In the genomic region with DNA sequence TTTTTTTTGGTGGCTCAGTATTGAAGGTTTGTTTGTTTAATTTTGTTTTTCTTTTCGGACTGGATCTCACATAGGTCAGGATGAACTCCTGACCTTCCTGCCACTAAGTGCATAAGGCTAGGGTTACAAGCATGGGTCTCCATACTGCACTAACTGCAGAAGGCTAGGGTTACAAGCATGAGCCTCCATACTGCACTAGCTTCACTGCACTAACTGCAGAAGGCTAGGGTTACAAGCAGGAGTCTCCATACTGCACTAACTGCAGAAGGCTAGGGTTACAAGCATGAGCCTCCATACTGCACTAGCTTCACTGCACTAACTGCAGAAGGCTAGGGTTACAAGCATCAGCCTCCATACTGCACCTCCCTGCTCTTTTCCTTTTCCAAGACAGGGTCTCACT, we compare ENCODE assay signal across 17 mouse cellular contexts. TPM values are rescaled to one million over a fixed set of nuclear protein-coding genes. Genes with fewer than 3 reads are reported as not detected.
DNase-seq lines count a peak whose midpoint lies in the region; ATAC-seq lines count a peak whose summit lies in the region.
"Not testable (repeated sequence)": the region's sequence is repeated elsewhere in the genome, so short reads cannot be mapped to it uniquely, and the experiment has no call there.
"Had no signal": no experiment of that assay in that cellular context is flagged by ENCODE, and none has a peak within 500 bp of the region (broad histone marks: within the 10 kb centered on the region; RNA-seq: fewer than 3 reads in every experiment).

No protein-coding gene starts in this region.

- H3K4me1 ChIP-seq in embryonic facial prominence, embryonic 10.5 days: peaks cover 50% of the 10 kb centered on the region
- H3K4me1 ChIP-seq in embryonic facial prominence, embryonic 12.5 days: not testable (repeated sequence)
- peaks cover 17% of the 10 kb centered on the region for H3K4me1 ChIP-seq in kidney, embryonic 14.5 days (ENCODE audit: control insufficient read depth, insufficient read depth, low read length)
- peaks cover 39% of the 10 kb centered on the region for H3K4me1 ChIP-seq in kidney, embryonic 16.5 days (ENCODE audit: insufficient read depth, low read length)
- peaks cover 22% of the 10 kb centered on the region for H3K4me1 ChIP-seq in limb, embryonic 10.5 days
- peaks cover 20% of the 10 kb centered on the region; the same call in 1 of the 2 replicates for H3K4me1 ChIP-seq in limb, embryonic 13.5 days

- not testable (repeated sequence) for H3K27me3 ChIP-seq in embryonic facial prominence, embryonic 10.5 days (replicated peaks; ENCODE audit: low read depth, poor library complexity, severe bottlenecking); embryonic facial prominence, embryonic 12.5 days; kidney, embryonic 14.5 days (ENCODE audit: control insufficient read depth, insufficient read depth, low read length); kidney, embryonic 16.5 days (ENCODE audit: insufficient read depth, low read length); limb, embryonic 10.5 days (ENCODE audit: low read depth, poor library complexity, severe bottlenecking); limb, embryonic 13.5 days

- H3K9me3 ChIP-seq in embryonic facial prominence, embryonic 10.5 days; embryonic facial prominence, embryonic 12.5 days; kidney, embryonic 14.5 days (ENCODE audit: control insufficient read depth, low read length); kidney, embryonic 16.5 days (ENCODE audit: low read length); limb, embryonic 10.5 days (replicated peaks); limb, embryonic 13.5 days: not testable (repeated sequence)

- not testable (repeated sequence) for H3K36me3 ChIP-seq in embryonic facial prominence, embryonic 10.5 days (replicated peaks); embryonic facial prominence, embryonic 12.5 days; kidney, embryonic 14.5 days (ENCODE audit: control insufficient read depth, insufficient read depth, low read length); kidney, embryonic 16.5 days (ENCODE audit: insufficient read depth, low read length); limb, embryonic 10.5 days; limb, embryonic 13.5 days

- DNase-seq in embryo, embryonic 10 days (ENCODE audit: low spot score): peak; percentile 25
- not testable (repeated sequence) for DNase-seq in embryonic facial prominence, embryonic 10.5 days (ENCODE audit: low spot score); limb, embryonic 10.5 days (ENCODE audit: low spot score)

- H3K4me2 ChIP-seq in embryonic facial prominence, embryonic 12.5 days (replicated peaks); kidney, embryonic 14.5 days (replicated peaks; ENCODE audit: low read depth, low read length); kidney, embryonic 16.5 days (replicated peaks; ENCODE audit: low read depth, low read length); limb, embryonic 13.5 days (replicated peaks): not testable (repeated sequence)

- peak overlapping the region; percentile 72 for H3K27ac ChIP-seq in embryonic facial prominence, embryonic 10.5 days (replicated peaks)
- H3K27ac ChIP-seq in embryonic facial prominence, embryonic 12.5 days; kidney, embryonic 14.5 days (ENCODE audit: low read depth, low read length); kidney, embryonic 16.5 days (ENCODE audit: low read length); limb, embryonic 13.5 days: not testable (repeated sequence)
- 0 out of 2 replicates have a peak overlapping the region, but pooled peaks have one; percentile 67 for H3K27ac ChIP-seq in limb, embryonic 10.5 days

- WGBS in embryonic facial prominence, embryonic 10.5 days: 24% methylated on average over 1 of the region's 1 CpGs
- whole genome bisulfite sequencing in embryonic facial prominence, embryonic 12.5 days: 16% methylated on average over 1 of the region's 1 CpGs
- WGBS in kidney, embryonic 14.5 days: 7% methylated on average over 1 of the region's 1 CpGs
- 10% methylated on average over 1 of the region's 1 CpGs for WGBS in kidney, embryonic 16.5 days
- WGBS in limb, embryonic 10.5 days: 17% methylated on average over 1 of the region's 1 CpGs
- 15% methylated on average over 1 of the region's 1 CpGs for WGBS in limb, embryonic 13.5 days

- not testable (repeated sequence) for H3K9ac ChIP-seq in embryonic facial prominence, embryonic 12.5 days; kidney, embryonic 14.5 days (ENCODE audit: low read depth, low read length); kidney, embryonic 16.5 days (replicated peaks; ENCODE audit: low read length); limb, embryonic 13.5 days

- H3K4me3 ChIP-seq in embryonic facial prominence, embryonic 10.5 days; embryonic facial prominence, embryonic 12.5 days; kidney, embryonic 14.5 days (ENCODE audit: low read length); kidney, embryonic 16.5 days (ENCODE audit: low read length); limb, embryonic 10.5 days; limb, embryonic 13.5 days: not testable (repeated sequence)

- peak; percentile 37; the same call in 1 of the 2 replicates for ATAC-seq in embryonic facial prominence, embryonic 12.5 days (ENCODE audit: insufficient number of reproducible peaks, insufficient read depth, low FRiP score, low TSS enrichment)
- ATAC-seq in kidney, embryonic 14.5 days (ENCODE audit: low FRiP score, low TSS enrichment): peak; percentile 52; the same call in 1 of the 2 replicates
- ATAC-seq in kidney, embryonic 16.5 days (ENCODE audit: low FRiP score, low TSS enrichment): peak; percentile 50
- peak; percentile 48; the same call in 1 of the 2 replicates for ATAC-seq in limb, embryonic 13.5 days (ENCODE audit: low FRiP score, low read depth)

RNA-seq across cellular contexts. Expression of a gene that starts 14.8 kb away (rescaled TPM):
- polyA plus RNA-seq in embryonic facial prominence, embryonic 10.5 days (2016; fragmentation: Nextera tagmentation; extraction: Ambion mirVana): 31.5 and 31.8 TPM in 2 replicates
- polyA plus RNA-seq in embryonic facial prominence, embryonic 12.5 days (2016; fragmentation: Nextera tagmentation; extraction: Ambion mirVana): 36.6 and 47.2 TPM in 2 replicates
- polyA plus RNA-seq in kidney, embryonic 14.5 days (2014; fragmentation: Nextera tagmentation; extraction: Ambion mirVana): 40.7 and 43.4 TPM in 2 replicates
- polyA plus RNA-seq in kidney, embryonic 16.5 days (2015; fragmentation: Nextera tagmentation; extraction: Ambion mirVana): 46.3 and 57.9 TPM in 2 replicates
- polyA plus RNA-seq in limb, embryonic 10.5 days (2016; fragmentation: Nextera tagmentation; extraction: Ambion mirVana): 24.7 and 32.9 TPM in 2 replicates
- polyA plus RNA-seq in limb, embryonic 13.5 days (2015; fragmentation: Nextera tagmentation; extraction: Ambion mirVana): 51.2 and 53.9 TPM in 2 replicates

RNA-seq across cellular contexts. Expression of a gene that starts 23.2 kb away (rescaled TPM):
- 2.6 and 2.8 TPM in 2 replicates for polyA plus RNA-seq in embryonic facial prominence, embryonic 10.5 days (2016; fragmentation: Nextera tagmentation; extraction: Ambion mirVana)
- 2.1 and 2.3 TPM in 2 replicates for polyA plus RNA-seq in embryonic facial prominence, embryonic 12.5 days (2016; fragmentation: Nextera tagmentation; extraction: Ambion mirVana)
- 2.2 and 2.4 TPM in 2 replicates for polyA plus RNA-seq in kidney, embryonic 14.5 days (2014; fragmentation: Nextera tagmentation; extraction: Ambion mirVana)
- 2.8 and 3.8 TPM in 2 replicates for polyA plus RNA-seq in kidney, embryonic 16.5 days (2015; fragmentation: Nextera tagmentation; extraction: Ambion mirVana)
- polyA plus RNA-seq in limb, embryonic 10.5 days (2016; fragmentation: Nextera tagmentation; extraction: Ambion mirVana): 0.53 and 0.95 TPM in 2 replicates
- 0.69 and 1.1 TPM in 2 replicates for polyA plus RNA-seq in limb, embryonic 13.5 days (2015; fragmentation: Nextera tagmentation; extraction: Ambion mirVana)
- polyA plus RNA-seq: CD4-positive, CD25-positive, alpha-beta regulatory T cell, adult 4 months; G1E had no signal

RNA-seq across cellular contexts. Expression of a gene that starts 44.3 kb away (rescaled TPM):
- not detected in 2 replicates for polyA plus RNA-seq in embryonic facial prominence, embryonic 10.5 days (2016; fragmentation: Nextera tagmentation; extraction: Ambion mirVana)
- not detected in 2 replicates for polyA plus RNA-seq in embryonic facial prominence, embryonic 12.5 days (2016; fragmentation: Nextera tagmentation; extraction: Ambion mirVana)
- polyA plus RNA-seq in kidney, embryonic 14.5 days (2014; fragmentation: Nextera tagmentation; extraction: Ambion mirVana): not detected in 2 replicates
- polyA plus RNA-seq in kidney, embryonic 16.5 days (2015; fragmentation: Nextera tagmentation; extraction: Ambion mirVana): 0.22 TPM in 1 of 2 replicates, not detected in the other
- not detected in 2 replicates for polyA plus RNA-seq in limb, embryonic 10.5 days (2016; fragmentation: Nextera tagmentation; extraction: Ambion mirVana)
- polyA plus RNA-seq in limb, embryonic 13.5 days (2015; fragmentation: Nextera tagmentation; extraction: Ambion mirVana): not detected in 2 replicates
- polyA plus RNA-seq: activated CD4-positive, CD25-positive, alpha-beta regulatory T cell, adult 4 months; CD4-positive, CD25-positive, alpha-beta regulatory T cell, adult 4 months; cerebellum, adult 2 months; cortical plate, adult 2 months; embryonic facial prominence, embryonic 13.5 days; forebrain, embryonic 11.5 days; forebrain, embryonic 13.5 days; forebrain, embryonic 15.5 days; forebrain, postnatal 0 days; G1E had no signal

RNA-seq across cellular contexts. Expression of a gene that starts 56.0 kb away (rescaled TPM):
- polyA plus RNA-seq in embryonic facial prominence, embryonic 10.5 days (2016; fragmentation: Nextera tagmentation; extraction: Ambion mirVana): 68.6 and 69.6 TPM in 2 replicates
- 61.6 and 65.4 TPM in 2 replicates for polyA plus RNA-seq in embryonic facial prominence, embryonic 12.5 days (2016; fragmentation: Nextera tagmentation; extraction: Ambion mirVana)
- 43.4 and 69.6 TPM in 2 replicates for polyA plus RNA-seq in kidney, embryonic 14.5 days (2014; fragmentation: Nextera tagmentation; extraction: Ambion mirVana)
- 47.5 and 56.2 TPM in 2 replicates for polyA plus RNA-seq in kidney, embryonic 16.5 days (2015; fragmentation: Nextera tagmentation; extraction: Ambion mirVana)
- polyA plus RNA-seq in limb, embryonic 10.5 days (2016; fragmentation: Nextera tagmentation; extraction: Ambion mirVana): 67.6 and 77.9 TPM in 2 replicates
- polyA plus RNA-seq in limb, embryonic 13.5 days (2015; fragmentation: Nextera tagmentation; extraction: Ambion mirVana): 53.9 TPM in 2 replicates

RNA-seq across cellular contexts. Expression of a gene that starts 56.2 kb away (rescaled TPM):
- 24.1 and 26.8 TPM in 2 replicates for polyA plus RNA-seq in embryonic facial prominence, embryonic 10.5 days (2016; fragmentation: Nextera tagmentation; extraction: Ambion mirVana)
- polyA plus RNA-seq in embryonic facial prominence, embryonic 12.5 days (2016; fragmentation: Nextera tagmentation; extraction: Ambion mirVana): 30.6 and 32.1 TPM in 2 replicates
- 10.0 and 16.7 TPM in 2 replicates for polyA plus RNA-seq in kidney, embryonic 14.5 days (2014; fragmentation: Nextera tagmentation; extraction: Ambion mirVana)
- polyA plus RNA-seq in kidney, embryonic 16.5 days (2015; fragmentation: Nextera tagmentation; extraction: Ambion mirVana): 56.3 and 70.9 TPM in 2 replicates
- 15.8 and 18.8 TPM in 2 replicates for polyA plus RNA-seq in limb, embryonic 10.5 days (2016; fragmentation: Nextera tagmentation; extraction: Ambion mirVana)
- polyA plus RNA-seq in limb, embryonic 13.5 days (2015; fragmentation: Nextera tagmentation; extraction: Ambion mirVana): 22.1 and 22.8 TPM in 2 replicates
